Mouse (Mus musculus) stomach, embryonic 15.5 days (tissue): ENCODE results near the gene Ctsw. TPM values are rescaled to one million over a fixed set of nuclear protein-coding genes. Genes with fewer than 3 reads are reported as not detected.
A peak's percentile ranks its signal among the peaks of the same experiment; 100 is the strongest.

ENCODE experiments used
- ATAC-seq: fragments of 200-750 bp; cut with Nextera tagmentation; 2 replicates; pipeline ENCODE4 v1.8.0; 2017; ENCODE audit warnings: low read depth, moderate number of reproducible peaks, moderate TSS enrichment; ENCODE audit not compliant: insufficient read depth, low FRiP score
- H3K27ac ChIP-seq: fragments of 300-500 bp; sonication (generic); 2 replicates; pipeline ENCODE4 v1.5.1; 2015; ENCODE audit warnings: mild to moderate bottlenecking, inconsistent platforms
- H3K27me3 ChIP-seq: fragments of 300-500 bp; sonication (generic); replicated peaks from 2 replicates; pipeline ENCODE4 v1.6.1; 2015; ENCODE audit warnings: inconsistent platforms
- H3K36me3 ChIP-seq: fragments of 300-500 bp; sonication (generic); 2 replicates; pipeline ENCODE4 v1.6.1; 2015; ENCODE audit warnings: inconsistent platforms
- H3K4me1 ChIP-seq: fragments of 300-500 bp; sonication (generic); 2 replicates; pipeline ENCODE4 v1.6.1; 2015; ENCODE audit warnings: inconsistent platforms
- H3K4me2 ChIP-seq: fragments of 300-500 bp; sonication (generic); 2 replicates; pipeline ENCODE4 v1.6.1; 2015; ENCODE audit warnings: mild to moderate bottlenecking, inconsistent platforms
- H3K4me3 ChIP-seq: fragments of 300-500 bp; sonication (generic); replicated peaks from 2 replicates; pipeline ENCODE4 v1.5.1; 2015; ENCODE audit warnings: inconsistent platforms
- H3K9ac ChIP-seq: fragments of 300-500 bp; sonication (generic); 2 replicates; pipeline ENCODE4 v1.6.1; 2015; ENCODE audit warnings: inconsistent platforms
- H3K9me3 ChIP-seq: fragments of 300-500 bp; sonication (generic); 2 replicates; pipeline ENCODE4 v1.6.1; 2016; ENCODE audit warnings: inconsistent platforms
- WGBS: fragments of 180-500 bp; shearing (Covaris S2); methylation state at CpG from one replicate; pipeline ENCODE4 v1.1.7; 2015; 5-methylcytosine and 5-hydroxymethylcytosine counted together
- polyA plus RNA-seq: library from polyadenylated mRNA; unstranded; fragments of >200 nt; fragmentation: Nextera tagmentation; extraction: Ambion mirVana; gene quantifications from 2 replicates; pipeline ENCODE4 v1.2.1, GENCODE M21; 2015

Ctsw gene
- 1.3 and 2.3 TPM in 2 replicates for polyA plus RNA-seq

DNA sequence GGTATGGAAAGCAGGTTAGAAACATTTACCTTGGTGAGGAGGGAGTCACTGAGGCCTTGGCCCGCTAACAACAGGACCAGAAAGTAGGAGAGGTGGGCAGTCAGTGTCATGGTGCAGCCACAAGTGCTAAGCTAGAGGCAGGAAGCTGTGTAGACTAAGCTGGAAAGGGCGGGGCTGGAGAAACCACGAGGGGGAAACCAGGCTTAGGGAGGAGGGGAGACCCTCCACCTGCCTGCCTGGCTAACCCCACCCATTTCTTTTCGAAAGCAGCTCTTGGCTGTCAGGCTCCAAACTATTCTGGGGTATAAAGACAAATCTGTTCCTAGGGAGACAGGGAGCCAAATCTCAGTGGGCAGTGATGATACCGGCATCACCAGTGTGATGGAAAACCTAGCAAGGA is at the start of gene Ctsw:
TSS of gene Ctsw (minus strand) at position 134 of the 400 bp plus-strand sequence.
- Histone ChIP-seq H3K4me3 (no peak within 1 kb of the TSS), H3K27me3 (no peaks in the 10 kb centered on the region), H3K9me3 (no peaks in the 10 kb centered on the region), H3K27ac (no peak within 1 kb of the TSS), H3K36me3 (peaks cover 24% of the 10 kb centered on the region), H3K9ac (no peak within 1 kb of the TSS), H3K4me1 (no peaks in the 10 kb centered on the region), H3K4me2 (no peak within 1 kb of the TSS)
- ATAC-seq, result no peak
- whole genome bisulfite sequencing, result 47% methylated on average over 5 of the region's 5 CpGs

- H3K27ac ChIP-seq, result no peak overlapping the region
- no peaks in the 10 kb centered on the region for H3K4me1 ChIP-seq
- WGBS, result 76% methylated on average over 8 of the region's 8 CpGs
- no peak for ATAC-seq
- no peak overlapping the region for H3K4me2 ChIP-seq
- no peak overlapping the region for H3K9ac ChIP-seq
- no peaks in the 10 kb centered on the region for H3K9me3 ChIP-seq
- no peaks in the 10 kb centered on the region for H3K27me3 ChIP-seq
- no peak overlapping the region for H3K4me3 ChIP-seq
- H3K36me3 ChIP-seq, result no peaks in the 10 kb centered on the region
Measured at GRCm38 (mm10) chr19:5516906-5517505, 48.7 kb upstream of the Ctsw start.

DNA sequence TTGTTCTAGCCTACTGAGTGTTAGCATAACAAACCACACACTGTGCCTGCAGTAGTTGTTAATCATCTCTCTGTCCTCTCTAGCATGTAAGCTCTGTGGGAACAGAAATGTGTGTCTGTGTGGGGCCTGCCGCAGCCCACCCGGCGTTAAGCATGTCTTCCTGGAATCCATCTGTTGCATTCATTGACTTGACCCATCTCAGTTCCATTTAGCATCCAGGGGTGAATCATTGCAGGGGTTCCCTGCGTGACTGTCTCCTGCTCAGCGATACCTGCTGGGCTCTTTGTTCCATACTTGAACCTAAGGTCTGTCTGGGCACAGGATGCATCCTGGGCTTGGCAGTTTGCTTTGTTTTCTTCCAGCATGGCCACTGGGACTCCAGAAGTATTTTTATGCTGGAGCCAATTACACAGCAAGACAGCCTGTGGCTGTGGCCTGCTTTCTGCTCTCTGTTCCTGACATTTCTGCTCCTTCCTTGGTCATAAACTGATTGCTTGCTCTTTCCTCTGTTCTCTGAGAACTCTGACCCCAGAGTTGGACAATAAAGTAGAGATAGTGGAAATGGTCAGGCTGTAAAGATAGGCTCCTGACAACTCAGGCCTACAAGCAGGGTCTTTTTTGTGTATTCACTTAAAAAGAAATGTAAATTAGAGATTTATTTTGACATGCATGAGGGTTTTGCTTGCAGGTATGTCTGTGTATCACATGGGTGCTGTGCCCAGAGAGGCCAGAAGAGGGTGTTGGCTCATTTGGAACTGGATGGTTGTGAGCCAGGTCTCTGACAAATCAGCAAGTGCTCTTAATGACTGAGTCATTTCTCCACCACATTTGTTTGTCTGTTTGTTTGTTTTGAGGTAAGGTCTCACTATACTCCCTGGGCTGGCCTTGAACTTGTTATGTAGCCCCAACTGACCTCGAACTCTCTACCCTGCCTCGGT is 47.8 kb upstream of the Ctsw start:
- H3K4me2 ChIP-seq, result no peak overlapping the region
- H3K9me3 ChIP-seq, result no peaks in the 10 kb centered on the region
- H3K4me1 ChIP-seq, result peaks cover 2% of the 10 kb centered on the region; the same call in 1 of the 2 replicates
- H3K27me3 ChIP-seq, result no peaks in the 10 kb centered on the region
- no peak overlapping the region for H3K27ac ChIP-seq
- ATAC-seq, result no peak
- 80% methylated on average over 7 of the region's 7 CpGs for WGBS
- H3K9ac ChIP-seq, result no peak overlapping the region
- no peaks in the 10 kb centered on the region for H3K36me3 ChIP-seq
- H3K4me3 ChIP-seq, result no peak overlapping the region

DNA sequence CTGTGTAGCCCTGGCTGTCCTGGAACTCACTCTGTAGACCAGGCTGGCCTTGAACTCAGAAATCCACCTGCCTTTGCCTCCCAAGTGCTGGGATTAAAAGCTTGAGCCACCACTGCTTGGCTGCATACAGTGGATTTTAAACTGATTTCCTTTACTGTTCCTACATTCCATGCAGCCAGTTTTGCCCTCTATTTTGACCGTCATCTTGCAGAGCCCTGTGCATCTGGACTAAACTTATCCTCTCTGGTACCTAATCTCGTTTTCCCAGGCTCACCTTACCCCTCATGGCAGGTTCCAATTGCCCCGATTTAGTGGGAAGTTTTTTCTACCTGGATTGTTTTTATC is 44.7 kb upstream of the Ctsw start:
- H3K4me1 ChIP-seq, result peaks cover 12% of the 10 kb centered on the region; the same call in 1 of the 2 replicates
- no peaks in the 10 kb centered on the region for H3K36me3 ChIP-seq
- no peaks in the 10 kb centered on the region for H3K27me3 ChIP-seq
- H3K4me2 ChIP-seq, result no peak overlapping the region
- no peak overlapping the region for H3K4me3 ChIP-seq
- no peak for ATAC-seq
- H3K27ac ChIP-seq, result no peak overlapping the region
- WGBS, result 79% methylated on average over 3 of the region's 3 CpGs
- no peak overlapping the region for H3K9ac ChIP-seq
- no peaks in the 10 kb centered on the region for H3K9me3 ChIP-seq

- Histone ChIP-seq H3K4me1 (peaks cover 12% of the 10 kb centered on the region; the same call in 1 of the 2 replicates), H3K4me3 (no peak overlapping the region), H3K27me3 (no peaks in the 10 kb centered on the region), H3K9me3 (no peaks in the 10 kb centered on the region), H3K36me3 (no peaks in the 10 kb centered on the region), H3K9ac (no peak overlapping the region), H3K27ac (peak overlapping the region; percentile 31; the same call in 1 of the 2 replicates), H3K4me2 (peak overlapping the region; percentile 14)
- 73% methylated on average over 12 of the region's 12 CpGs for WGBS
- no peak for ATAC-seq
Measured at GRCm38 (mm10) chr19:5512091-5513004, 44.0 kb upstream of the Ctsw start.

DNA sequence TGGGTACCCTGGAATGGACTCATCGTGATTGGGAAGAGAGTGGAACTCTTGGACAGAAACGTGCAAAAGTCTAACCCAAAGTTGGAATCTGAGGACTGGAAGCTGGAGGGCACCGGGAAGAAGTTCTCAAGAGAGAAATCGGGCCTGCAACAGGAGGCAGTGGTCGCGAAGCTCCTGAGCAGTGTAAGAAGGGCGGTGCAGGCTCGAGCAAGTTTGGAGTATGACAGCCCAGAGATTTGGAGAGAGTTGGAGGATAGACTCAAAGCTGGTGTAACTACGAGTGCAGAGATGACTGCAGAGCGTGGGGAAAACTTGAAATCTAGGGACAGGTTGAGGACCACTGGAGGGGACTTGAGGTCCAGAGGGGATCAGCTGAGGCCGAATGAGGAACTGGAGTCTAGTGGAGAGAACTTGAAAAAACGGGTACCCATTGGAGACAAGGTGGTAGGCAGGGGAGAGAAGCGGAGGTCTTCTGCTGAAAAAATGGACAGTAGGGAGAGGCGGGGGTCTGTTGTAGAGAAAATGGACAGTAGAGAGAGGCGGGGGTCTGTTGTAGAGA is 42.8 kb upstream of the Ctsw start:
- Histone ChIP-seq H3K9me3 (no peaks in the 10 kb centered on the region), H3K4me1 (peaks cover 12% of the 10 kb centered on the region; the same call in 1 of the 2 replicates), H3K27ac (peak overlapping the region; percentile 16; the same call in 1 of the 2 replicates), H3K4me2 (peak overlapping the region; percentile 93), H3K36me3 (no peaks in the 10 kb centered on the region), H3K27me3 (no peaks in the 10 kb centered on the region), H3K4me3 (peak overlapping the region; percentile 53), H3K9ac (peak overlapping the region; percentile 46; the same call in 1 of the 2 replicates)
- ATAC-seq, result no peak
- 40% methylated on average over 15 of the region's 15 CpGs for WGBS

DNA sequence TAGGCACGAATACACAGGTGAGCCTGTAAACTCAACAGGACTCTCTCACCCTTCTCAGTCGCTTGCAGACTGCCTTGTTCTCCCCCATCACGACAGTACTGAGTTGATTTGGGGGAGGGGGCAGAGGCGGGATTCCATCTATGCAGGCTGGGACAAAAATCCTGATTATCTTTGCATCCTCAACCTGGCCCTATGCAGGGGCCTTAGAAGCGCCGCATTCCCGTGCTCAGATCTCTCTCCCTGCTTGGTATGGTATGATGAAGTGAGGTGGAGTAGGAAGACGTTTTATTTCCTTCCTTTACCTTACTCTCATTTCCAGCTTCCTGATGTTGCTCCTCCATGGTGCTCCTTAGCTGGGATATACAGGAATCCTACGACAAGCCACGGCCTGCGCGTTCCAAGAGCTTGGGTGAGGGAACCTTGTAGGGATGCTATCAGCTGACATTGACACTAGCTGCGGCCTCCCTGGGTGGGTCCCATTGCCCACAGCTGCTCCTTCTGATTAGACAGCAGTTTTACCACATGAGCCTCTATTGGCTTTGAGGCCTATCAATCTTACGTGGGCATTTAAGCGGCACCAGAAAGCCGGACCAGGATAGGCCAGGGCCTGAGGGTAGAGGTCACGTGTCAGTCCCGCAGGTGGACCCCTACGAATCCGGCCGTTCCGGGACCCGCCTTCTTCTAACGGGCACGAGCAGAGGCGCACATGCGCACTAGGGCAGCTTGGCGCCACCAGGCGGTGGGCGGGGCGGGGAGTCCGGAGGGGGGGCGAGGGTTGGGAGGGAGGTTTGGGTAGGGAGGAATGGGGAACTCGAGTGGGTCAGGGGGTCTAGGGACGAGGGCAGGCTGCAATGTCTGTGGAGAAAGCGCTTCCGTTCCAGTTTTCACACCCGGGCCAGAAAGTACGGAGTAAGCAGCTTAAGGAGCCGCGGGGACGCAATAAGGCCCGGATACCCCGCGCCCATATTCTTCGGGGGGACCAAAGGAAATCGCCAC is 42.0 kb upstream of the Ctsw start, which contains the start of gene Snx32:
TSS of gene Snx32 (minus strand) at position 508 of the 996 bp plus-strand sequence.
- ATAC-seq, result peak; percentile 100
- H3K4me1 ChIP-seq, result peaks cover 12% of the 10 kb centered on the region; the same call in 1 of the 2 replicates
- WGBS, result 2% methylated on average over 47 of the region's 47 CpGs
- H3K4me2 ChIP-seq, result peak within 1 kb of the TSS; percentile 93
- no peaks in the 10 kb centered on the region for H3K36me3 ChIP-seq
- H3K4me3 ChIP-seq, result peak within 1 kb of the TSS; percentile 53
- H3K27ac ChIP-seq, result peak within 1 kb of the TSS; percentile 40; the same call in 1 of the 2 replicates
- H3K27me3 ChIP-seq, result no peaks in the 10 kb centered on the region
- H3K9me3 ChIP-seq, result no peaks in the 10 kb centered on the region
- peak within 1 kb of the TSS; percentile 46; the same call in 1 of the 2 replicates for H3K9ac ChIP-seq

DNA sequence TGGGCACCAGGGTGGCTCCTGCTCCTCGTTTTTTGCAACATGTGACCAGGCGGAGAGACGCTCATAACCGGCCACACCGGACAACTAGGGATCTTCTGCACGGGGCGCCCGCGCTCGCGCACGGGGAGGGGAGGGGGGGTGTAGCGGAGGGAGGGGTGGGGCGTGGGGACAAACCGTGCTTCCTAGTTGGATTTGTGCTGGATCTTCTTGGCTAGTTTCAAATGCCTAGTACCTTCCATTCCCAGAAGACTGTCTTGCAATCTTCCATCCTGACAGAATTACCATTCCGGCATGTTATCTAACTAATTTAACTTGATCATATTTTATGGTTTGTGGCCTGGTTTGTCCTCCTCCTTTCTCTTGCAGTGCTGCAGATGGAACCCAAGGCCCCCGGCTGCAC is 35.4 kb upstream of the Ctsw start, which contains the start of gene 1700020D05Rik:
TSS of gene 1700020D05Rik (minus strand) at position 101 of the 400 bp plus-strand sequence.
- Histone ChIP-seq H3K4me2 (no peak within 1 kb of the TSS), H3K9me3 (no peaks in the 10 kb centered on the region), H3K4me1 (no peaks in the 10 kb centered on the region), H3K36me3 (no peaks in the 10 kb centered on the region), H3K9ac (no peak within 1 kb of the TSS), H3K27ac (no peak within 1 kb of the TSS), H3K27me3 (no peaks in the 10 kb centered on the region), H3K4me3 (no peak within 1 kb of the TSS)
- WGBS, result 65% methylated on average over 17 of the region's 17 CpGs
- ATAC-seq, result no peak

- H3K4me3 ChIP-seq, result no peak overlapping the region
- H3K4me2 ChIP-seq, result no peak overlapping the region
- H3K36me3 ChIP-seq, result peaks cover 11% of the 10 kb centered on the region; the same call in 1 of the 2 replicates
- H3K27ac ChIP-seq, result no peak overlapping the region
- H3K27me3 ChIP-seq, result no peaks in the 10 kb centered on the region
- no peak for ATAC-seq
- H3K9me3 ChIP-seq, result no peaks in the 10 kb centered on the region
- H3K9ac ChIP-seq, result no peak overlapping the region
- WGBS, result 87% methylated on average over 2 of the region's 2 CpGs
- H3K4me1 ChIP-seq, result no peaks in the 10 kb centered on the region
Measured at GRCm38 (mm10) chr19:5500330-5500875, 32.1 kb upstream of the Ctsw start.

DNA sequence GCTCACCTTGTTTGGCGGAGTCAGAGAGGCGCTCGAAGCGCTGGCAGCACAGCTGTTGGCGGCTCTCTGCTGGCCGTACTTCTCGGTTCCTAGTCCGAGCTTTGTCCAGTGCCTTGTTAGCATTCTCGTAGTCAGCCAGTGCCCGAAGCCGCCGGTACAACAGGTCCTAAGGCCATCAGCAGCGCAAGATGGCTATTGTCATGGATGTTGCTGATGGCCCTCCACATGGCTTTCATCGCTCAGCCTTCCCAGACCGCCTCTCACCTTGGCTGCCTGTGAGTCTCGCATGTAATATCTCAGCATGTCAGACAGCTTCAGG is 27.7 kb upstream of the Ctsw start:
- peaks cover 14% of the 10 kb centered on the region; the same call in 1 of the 2 replicates for H3K4me1 ChIP-seq
- H3K9me3 ChIP-seq, result no peaks in the 10 kb centered on the region
- no peaks in the 10 kb centered on the region for H3K27me3 ChIP-seq
- peaks cover 31% of the 10 kb centered on the region for H3K36me3 ChIP-seq
- ATAC-seq, result no peak
- 85% methylated on average over 16 of the region's 16 CpGs for WGBS
- no peak overlapping the region for H3K9ac ChIP-seq
- H3K4me3 ChIP-seq, result no peak overlapping the region
- no peak overlapping the region for H3K27ac ChIP-seq
- no peak overlapping the region for H3K4me2 ChIP-seq
